Mouse (Mus musculus) cerebellum, adult 2 months (tissue): Measurements from ENCODE around the gene Srp54a.

ENCODE experiments used
- CTCF ChIP-seq: fragments of 200-500 bp; IDR thresholded peaks from 2 replicates; pipeline ENCODE4 v1.5.1; 2011; ENCODE audit warnings: low read depth, mild to moderate bottlenecking, control low read depth, low read length, moderate library complexity, borderline replicate concordance; ENCODE audit not compliant: insufficient read depth
- POLR2A ChIP-seq: fragments of 200-500 bp; IDR thresholded peaks from 2 replicates; pipeline ENCODE4 v1.6.1; 2011; ENCODE audit warnings: low read length, control low read depth, borderline replicate concordance; ENCODE audit not compliant: insufficient read depth

GRCm38 (mm10) chr12:55059812-55060211 is 20.2 kb upstream of the Srp54a start:
- no peak for TF ChIP-seq CTCF
- TF ChIP-seq POLR2A = no peak
